Mouse (Mus musculus) CD4-positive helper T cell, adult 2 months (primary cell): ENCODE results near the gene Zfp830.
A peak's percentile ranks its signal among the peaks of the same experiment; 100 is the strongest.

Experiments used
- DNase-seq: peaks from one replicate; pipeline ENCODE4 v3.0.0-alpha.2; 2012; ENCODE audit warnings: low read depth, missing footprints, low spot score

Gene Zfp830

DNA sequence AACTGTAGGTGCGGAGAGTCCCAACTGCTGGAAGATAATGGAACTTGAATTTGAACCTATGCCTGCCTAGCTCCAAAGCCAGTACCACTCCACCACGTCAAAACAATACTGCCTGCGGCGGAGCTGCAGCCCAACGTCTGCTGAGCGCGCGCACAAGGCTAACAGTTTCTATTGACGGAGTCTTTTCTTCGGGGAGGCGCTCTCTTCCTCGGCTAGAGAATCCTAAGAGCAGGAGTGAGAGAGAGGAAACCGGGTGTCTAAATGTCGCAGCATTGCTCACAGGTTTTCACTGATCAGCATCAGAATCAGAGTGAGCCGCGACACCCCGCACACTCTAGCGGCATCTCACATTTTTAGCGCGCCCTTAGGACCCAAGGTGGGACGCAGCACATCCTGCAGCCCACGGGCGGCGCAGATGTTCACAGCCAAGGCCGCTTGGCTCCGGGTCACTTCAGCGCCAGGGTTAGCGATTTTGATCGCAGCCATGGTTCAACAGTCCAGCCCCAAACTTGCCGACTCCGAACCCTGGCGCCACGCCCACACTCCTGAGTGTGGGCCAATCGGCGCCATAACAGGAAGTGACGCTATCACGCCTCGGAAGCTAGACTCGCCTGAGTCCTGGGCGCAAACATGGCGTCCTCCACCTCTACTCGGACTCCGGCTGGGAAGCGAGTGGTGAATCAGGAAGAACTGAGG lies at the start of gene Zfp830, which contains the start of gene Cct6b:
Zfp830 (plus strand) TSS at position 604 of the 696 bp plus-strand sequence.
Cct6b (minus strand) TSS at position 580 of the 696 bp plus-strand sequence.
- peak; percentile 95 for DNase-seq

DNA sequence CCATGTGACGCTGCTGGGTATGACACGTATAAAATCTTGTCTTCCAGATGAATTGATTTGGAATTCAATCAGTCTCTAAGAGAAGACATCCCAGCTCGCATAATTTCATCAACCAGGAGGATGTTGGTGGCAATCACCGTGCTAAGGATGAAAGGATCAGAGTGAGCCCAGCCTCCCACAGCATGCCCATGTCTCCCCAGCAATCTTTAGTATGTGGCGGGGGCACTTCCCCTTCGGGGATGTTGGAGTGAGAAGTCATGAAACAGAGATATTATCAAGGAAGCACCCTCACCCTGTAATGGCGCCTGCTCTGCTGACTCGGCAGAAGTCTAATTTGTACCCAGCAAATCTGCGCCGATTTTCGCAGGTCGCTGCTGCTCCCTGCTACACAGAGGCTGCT lies 44.9 kb upstream of the Zfp830 start:
- DNase-seq: no peak

DNA sequence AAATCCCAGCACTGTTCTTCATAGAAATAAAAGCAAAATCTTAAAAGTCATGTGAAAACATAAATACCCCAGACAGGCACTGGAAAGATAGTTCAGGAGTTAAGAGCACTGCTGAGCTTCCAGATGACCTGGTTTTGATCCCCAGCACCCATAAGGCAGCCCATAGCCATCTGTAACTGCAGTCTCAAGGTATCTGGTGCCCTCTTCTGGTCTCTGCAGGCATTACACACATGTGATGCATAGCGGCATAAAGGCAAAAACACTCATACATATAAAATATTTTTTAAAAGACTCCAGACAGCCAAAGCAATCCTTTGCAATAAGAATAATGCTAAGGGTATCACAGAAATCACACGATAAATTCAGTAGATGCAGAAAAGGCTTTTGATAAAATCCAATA lies 37.3 kb upstream of the Zfp830 start:
- peak; percentile 21 for DNase-seq

DNA sequence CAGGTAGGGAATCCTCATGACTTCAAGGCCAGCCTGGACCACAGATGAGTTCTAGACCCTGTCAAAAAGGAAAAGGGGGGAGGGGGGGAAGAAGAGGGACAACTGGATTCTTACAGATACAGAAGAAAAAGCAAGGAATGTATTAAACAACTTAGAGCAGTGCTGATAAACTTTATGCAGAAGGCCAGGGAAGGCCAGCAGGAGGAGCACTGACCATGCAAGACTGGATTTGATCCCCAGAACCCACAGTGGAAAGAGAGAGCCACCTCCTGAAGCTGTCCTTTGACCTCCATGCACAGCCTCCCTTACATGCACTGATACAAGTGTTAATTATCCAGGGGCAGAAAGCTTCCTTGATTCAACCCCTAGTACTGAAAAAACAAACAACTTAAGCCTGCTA lies 29.9 kb upstream of the Zfp830 start:
- DNase-seq: no peak

DNA sequence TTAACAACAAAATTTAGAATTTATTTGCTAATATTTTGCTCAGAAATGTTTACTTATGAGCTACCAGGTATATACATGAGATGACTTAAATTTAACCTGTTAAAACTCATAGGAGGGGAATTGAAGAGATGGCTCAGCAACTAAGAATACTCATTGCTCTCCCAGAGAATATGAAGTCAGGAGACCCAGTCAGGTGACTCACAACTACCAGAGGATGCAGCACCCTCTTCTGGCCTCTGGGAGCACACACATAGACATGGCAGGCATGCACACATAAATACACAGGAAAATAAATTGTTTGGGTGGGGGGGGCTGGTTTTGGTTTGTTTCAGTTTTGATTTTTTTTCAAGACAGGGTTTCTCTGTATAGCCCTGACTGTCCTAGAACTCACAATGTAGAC lies 25.1 kb upstream of the Zfp830 start:
- no peak for DNase-seq

DNA sequence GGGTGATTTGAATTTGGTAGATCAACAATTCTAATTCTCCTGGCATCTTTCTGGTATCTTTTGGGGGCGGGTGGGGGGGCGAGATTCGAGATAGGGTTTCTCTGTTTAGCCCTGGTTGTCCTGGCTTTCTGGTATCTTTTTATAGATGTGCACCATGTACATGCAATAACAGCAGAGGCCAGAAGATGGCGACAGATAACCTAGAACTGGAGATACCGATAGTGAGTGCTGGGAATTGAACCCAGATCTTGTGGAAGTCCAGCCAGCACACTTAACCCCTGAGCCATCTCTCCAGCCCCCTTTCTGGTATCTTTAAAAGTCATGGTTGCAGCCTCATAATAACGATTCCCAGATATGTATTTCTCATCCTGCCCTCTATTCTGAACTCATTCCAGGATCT lies 18.0 kb upstream of the Zfp830 start:
- DNase-seq: peak; percentile 70

DNA sequence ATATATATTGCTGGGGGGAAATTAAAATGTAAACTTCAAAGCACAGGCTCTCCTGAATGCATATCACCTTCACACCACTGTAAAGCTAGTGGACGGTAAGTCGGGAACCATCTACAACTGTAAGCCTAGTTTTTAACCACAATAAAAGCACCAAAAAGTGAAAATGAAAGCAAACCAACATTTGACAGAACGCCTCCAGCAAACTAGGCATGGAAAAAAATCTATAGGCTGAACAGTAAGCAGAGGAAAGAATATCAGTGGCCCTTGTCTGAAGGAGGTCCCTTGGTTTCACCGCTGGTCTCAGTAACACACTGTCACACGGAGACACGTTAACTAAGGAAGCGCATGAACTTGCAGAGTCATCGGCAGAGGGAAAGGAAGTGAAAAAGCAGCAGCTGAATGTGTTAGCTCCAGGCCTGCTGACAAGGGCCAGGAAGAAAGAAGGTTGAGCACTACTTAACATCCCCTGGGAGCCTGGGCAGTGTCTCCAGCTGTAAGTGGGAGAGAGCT lies 17.2 kb upstream of the Zfp830 start:
- peak; percentile 74 for DNase-seq

DNA sequence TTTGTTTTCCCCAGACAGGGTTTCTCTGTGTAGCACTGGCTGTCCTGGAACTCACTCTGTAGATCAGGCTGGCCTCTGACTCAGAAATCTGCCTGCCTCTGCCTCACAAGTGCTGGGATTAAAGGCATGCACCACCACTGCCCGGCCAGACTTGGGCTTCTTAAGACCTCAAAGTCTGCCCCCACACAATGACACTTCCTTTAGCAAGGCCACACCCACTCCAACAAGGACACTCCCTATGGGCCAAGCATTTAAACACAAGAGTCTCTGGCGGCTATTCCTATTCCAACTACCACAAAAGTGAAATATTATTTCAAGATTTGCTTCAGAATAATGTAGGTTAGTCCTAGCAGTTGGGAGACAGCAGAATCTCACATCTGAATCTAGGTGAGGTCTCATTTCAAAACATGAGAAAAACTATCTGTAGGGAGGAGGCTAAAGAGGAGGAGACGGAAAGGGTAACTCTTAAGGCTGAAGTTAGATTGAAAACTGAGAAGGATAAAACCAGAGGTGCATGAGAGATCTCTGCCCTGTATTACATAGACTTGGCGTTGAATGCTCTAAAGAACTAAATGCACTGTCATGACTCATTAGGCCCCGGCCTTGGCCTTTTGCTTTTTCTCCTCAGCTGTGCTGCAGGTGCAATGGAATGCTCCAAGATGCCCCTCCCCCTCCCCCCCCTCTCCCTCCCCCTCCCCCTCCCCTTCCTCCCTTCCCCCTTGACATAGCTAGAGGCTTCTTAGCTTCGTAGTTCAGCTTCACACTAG lies 11.6 kb upstream of the Zfp830 start:
- no peak for DNase-seq

DNA sequence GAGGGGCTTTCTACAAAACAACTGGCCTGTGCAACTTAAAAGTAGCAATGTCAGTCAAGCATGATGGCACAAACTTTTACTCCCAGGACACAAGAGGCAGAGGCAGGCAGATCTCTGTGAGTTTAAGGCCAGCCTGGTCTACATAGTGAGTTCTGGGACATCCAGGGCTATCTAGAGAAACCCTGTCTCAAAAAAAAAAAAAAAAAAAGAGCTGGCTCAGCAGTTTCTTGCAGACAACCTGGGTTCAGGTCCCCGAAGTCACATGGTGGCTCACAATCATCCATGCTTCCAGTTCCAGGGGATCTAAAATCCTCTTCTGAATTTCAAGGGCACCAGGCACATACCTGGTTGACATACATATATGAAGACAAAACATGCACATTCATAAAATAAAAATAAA lies 8.2 kb upstream of the Zfp830 start:
- no peak for DNase-seq

DNA sequence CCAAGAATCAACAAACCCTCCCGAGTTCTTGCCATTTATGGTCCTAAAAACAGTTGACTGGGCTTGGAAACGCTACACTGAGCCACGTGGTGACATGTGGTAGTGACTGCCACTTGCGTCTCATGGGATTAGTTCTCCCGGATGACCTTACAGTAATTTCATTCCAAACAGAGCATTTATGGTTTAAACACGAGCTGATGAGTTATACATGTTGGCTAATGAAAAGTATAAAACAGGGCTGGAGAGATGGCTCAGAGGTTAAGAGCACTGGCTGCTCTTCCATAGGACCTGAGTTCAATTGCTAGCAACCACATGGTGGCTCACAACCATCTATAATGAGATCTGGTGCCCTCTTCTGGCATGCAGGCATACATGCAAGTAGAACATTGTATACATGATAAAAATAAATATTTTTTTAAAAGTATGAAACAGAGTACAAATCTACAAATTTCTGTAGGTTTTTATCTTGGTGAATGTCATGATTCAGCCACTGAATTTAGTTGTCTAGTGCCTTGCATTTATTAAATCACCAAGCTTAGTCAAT lies 1.8 kb upstream of the Zfp830 start:
- DNase-seq: no peak

DNA sequence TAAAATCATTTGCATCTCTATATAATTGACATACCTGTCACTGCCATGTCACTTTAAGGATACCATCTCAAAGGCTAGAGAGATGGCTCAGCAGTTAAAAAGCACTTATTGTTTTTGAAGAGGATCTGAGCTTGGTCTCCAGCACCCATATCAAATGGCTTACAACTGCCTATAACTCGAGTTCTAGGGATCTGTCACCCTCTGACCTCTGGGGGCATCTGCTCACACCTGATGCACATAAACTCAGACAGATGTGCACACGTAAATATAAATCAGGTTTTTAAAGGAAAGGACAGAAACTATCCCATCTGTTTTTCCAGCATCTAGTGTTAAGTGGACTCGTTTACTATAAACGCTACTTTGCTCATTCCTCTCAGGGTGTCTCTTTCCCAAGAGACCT lies 884 bp upstream of the Zfp830 start:
- DNase-seq: peak; percentile 35

DNA sequence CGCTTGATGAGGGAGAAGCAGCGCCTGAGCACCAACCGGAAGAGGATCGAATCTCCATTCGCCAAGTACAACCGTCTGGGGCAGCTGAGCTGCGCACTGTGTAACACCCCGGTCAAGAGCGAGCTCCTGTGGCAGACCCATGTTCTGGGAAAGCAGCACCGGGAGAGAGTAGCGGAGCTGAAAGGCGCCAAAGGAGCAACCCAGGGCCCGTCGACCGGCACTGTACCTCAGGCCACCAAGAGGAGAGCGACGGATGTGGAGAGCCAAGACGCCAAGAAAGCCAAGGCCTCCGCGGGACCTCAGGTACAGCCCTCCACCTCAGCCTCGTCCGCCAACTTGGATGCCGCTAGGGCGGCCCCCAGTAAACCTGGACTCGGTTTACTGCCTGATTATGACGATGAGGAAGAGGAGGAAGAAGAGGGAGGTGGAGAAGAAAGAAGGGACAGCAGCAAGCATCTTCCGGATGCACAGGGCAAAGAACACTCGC lies 336 bp downstream of the Zfp830 start:
- DNase-seq: no peak

DNA sequence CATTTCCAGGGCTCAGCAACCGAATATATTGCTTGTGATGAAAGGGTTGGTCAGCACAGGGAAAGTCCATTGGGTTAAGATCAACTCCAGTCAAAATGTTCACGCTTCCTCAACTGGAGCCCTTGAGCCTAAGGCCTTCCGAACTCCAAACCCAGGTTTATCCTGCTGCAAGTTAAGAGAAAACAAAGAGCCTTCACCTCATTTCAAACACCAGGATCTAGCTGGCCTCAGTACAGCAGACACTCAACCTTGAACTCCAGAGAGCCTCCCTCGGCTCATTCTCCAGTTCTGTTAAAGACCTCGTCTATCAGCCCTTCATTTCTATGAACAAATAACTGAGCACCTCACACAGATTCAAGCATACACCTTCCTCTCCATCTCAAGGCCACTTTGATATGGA lies 16.0 kb downstream of the Zfp830 start:
- DNase-seq: no peak

DNA sequence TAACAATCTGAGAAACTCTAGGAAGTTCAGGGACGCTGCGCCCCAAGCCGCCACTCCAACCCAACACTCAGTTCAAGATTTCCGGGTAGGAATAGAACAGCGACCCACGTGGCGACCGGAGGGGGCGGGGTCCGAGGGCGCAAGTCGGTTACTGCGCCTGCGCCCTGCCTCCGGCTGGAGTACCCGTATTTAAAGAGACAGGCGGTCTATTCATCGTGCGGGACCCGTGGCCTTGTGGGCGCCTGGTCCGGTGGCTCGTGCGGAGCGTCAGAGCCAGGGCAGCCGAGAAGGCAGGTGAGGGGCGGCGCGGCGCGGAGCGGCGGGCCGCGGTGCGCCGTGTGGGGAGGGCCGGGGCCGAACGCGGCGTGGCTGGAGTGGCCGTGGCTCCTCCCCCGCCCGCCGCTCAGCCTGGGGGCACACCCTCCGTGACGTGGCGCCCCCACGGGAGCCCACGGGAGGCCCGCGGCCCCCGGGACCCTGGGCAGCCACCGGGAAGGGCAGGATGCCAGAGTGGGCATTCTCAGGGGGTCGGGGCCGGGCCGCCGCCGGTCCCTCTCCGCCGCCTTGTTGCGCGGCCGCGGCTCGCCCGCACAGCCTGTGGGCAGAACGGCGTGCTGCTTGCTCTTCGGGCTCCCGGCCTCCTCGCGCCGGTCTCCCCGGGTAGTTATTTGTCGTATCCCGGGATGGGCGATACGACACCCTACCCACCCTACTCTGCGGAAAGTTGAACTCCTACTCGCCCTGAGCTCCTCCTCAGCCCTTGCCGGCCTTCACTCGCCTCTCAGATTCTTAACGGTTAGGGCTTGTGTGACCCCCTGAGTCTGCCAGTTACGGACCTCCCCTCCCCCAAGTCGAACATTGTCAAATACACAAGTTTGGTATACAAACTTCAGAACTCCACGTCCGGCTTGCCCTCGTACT lies 17.1 kb downstream of the Zfp830 start, which contains the start of gene Lig3:
Lig3 (plus strand) TSS at position 126 of the 921 bp plus-strand sequence.
- DNase-seq: peak; percentile 95

DNA sequence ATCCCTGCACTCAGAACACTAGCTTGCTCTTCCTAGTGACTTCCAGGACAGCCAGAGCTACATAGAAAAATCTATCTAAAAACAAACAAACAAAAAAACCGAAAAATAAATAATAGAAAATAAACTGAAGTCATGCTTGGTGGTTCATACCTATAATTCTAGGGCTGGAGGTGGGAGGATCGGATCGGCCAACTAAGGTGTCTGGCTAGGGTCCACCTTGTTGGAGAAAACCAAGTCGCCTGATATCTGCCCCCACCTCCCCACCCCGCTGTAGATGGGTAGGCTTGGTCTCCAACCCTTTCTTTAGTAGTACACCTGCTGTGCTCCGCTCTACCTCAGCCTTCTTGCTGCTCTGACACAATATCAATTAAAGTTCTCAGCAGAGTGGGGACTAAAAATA lies 18.1 kb downstream of the Zfp830 start:
- DNase-seq: no peak

DNA sequence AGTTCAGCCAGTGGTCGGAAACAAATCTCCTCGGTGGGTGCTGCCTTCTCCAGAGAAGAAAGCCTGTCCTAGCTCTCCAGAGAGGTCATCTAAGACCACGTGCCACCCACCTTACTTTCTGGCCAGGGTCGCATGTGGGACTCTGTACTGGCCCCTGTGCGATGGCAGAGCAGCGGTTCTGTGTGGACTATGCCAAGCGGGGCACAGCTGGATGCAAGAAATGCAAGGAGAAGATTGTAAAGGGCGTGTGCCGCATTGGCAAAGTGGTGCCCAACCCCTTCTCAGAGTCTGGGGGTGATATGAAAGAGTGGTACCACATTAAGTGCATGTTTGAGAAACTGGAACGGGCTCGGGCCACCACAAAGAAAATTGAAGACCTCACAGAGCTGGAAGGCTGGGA lies 19.3 kb downstream of the Zfp830 start:
- no peak for DNase-seq

DNA sequence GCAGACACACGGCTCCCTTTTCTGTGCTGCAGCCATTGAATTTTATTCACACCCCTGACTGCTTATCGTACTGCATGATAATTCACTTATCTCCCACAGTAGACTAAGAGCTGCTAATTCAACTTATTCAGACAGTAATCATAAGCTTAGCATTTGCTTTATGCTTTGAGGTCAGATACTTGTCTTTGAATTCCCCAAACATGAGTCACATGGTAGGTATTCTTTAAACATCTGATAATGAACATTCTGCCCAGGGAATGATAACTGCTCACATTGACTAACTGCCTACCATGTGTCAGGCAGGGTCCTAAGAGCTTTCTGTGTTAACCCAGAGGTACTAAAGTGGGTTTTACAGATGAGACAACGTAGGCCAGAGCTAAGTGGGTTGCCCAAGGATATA lies 42.5 kb downstream of the Zfp830 start:
- no peak for DNase-seq

DNA sequence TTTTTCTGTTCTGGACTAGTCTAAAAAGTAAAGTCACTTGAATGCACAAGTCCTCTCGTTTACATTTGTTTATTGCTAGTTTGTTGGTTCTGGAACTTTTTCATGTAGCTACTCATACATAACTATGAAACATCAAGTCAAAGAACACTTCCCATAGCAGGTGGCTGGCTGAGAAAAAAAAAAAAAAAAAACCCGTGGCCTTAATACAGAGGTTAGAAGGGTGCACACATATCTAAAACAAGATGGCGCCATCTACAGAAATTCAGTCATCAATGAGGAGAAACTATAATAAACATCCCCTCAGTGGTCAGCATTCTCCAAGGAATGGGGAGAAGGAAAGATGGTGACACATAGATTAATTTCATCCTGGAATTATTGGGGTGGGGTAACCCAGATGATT lies 43.2 kb downstream of the Zfp830 start:
- DNase-seq: no peak

DNA sequence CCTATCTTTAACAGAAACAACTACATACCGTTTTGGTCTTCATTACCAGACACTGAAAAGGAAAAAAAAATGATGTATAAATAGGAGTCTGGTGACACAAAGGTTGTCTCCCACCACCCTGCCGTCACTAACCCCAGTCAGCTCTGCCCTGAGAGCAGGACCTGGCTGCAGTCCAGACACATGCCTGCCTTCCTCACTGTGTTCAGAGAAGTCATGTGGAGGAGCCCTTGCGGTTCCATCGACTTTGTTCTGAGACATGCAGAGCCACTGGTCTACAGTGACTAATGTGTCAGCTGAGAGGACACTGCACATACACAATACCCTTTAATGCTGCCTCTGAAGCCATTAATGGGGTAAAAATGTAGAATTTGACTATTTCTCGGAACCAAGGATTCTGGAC lies 44.3 kb downstream of the Zfp830 start:
- DNase-seq: no peak
